Mouse (Mus musculus) left cerebral cortex, adult 8-10 months (tissue): ENCODE results near the gene Mrpl10. TPM values are rescaled to one million over a fixed set of nuclear protein-coding genes. Genes with fewer than 3 reads are reported as not detected.
A peak's percentile ranks its signal among the peaks of the same experiment; 100 is the strongest.

Experiments
- DNase-seq, 2 experiments: peaks; one replicate each; pipeline ENCODE4 v3.0.0; 2022; ENCODE audit warnings: low spot score in 2 of 2
- total RNA-seq, 4 experiments: library from RNA; stranded (reverse); gene quantifications; 2 replicates each; pipeline ENCODE4 v1.2.4; 2022

The Mrpl10 gene
- total RNA-seq, result 10 to 100 TPM; 72.0 to 83.9 (median 75.5) TPM

DNA sequence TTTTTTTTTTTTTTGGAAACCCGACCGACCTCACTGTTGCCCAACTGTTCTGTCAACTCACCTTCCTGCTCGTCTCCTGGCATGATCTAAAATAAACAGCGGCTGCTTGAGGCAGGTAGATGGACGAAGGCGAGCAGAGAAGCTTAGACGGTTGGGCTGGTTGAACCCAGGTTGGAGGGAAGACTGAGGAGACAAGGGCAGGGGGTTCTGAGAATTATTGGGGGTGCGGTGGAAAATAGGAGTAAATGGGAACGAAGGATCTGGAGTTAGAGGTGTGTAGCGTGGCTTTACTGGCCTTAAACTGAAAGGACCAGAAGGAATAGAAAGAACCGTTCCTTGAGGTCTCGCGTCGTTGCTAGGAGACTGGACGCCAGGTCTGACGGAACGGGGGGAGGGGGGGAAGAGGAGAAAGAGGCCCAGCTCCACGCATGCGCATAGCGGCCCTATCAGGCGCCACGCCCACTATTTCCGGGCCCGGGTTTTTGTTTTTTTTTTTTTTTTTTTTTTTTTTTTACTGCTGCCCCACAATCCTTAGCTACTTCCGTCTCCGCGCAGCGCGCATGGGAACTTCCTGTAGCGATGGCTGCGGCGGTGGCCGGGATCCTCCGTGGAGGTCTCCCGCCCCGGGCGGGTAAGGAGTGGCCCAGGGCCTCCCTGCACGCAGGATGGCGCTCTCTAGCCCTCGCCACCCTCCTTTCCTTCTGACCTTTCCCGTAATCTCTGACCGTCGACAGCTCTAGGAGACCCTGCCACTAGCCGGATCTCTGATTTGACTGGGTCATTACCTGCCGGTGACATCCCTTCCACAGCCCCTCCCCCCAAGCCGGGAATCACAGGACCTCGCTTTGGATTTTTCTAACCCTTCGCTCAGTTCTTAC, at the start of gene Mrpl10, which contains the start of gene Lrrc46:
Gene Mrpl10, plus strand, starts transcription at position 539 of the 878 bp plus-strand sequence.
Gene Lrrc46, minus strand, starts transcription at position 386 of the 878 bp plus-strand sequence.
- DNase-seq, result peak; percentile 67 to 84

DNA sequence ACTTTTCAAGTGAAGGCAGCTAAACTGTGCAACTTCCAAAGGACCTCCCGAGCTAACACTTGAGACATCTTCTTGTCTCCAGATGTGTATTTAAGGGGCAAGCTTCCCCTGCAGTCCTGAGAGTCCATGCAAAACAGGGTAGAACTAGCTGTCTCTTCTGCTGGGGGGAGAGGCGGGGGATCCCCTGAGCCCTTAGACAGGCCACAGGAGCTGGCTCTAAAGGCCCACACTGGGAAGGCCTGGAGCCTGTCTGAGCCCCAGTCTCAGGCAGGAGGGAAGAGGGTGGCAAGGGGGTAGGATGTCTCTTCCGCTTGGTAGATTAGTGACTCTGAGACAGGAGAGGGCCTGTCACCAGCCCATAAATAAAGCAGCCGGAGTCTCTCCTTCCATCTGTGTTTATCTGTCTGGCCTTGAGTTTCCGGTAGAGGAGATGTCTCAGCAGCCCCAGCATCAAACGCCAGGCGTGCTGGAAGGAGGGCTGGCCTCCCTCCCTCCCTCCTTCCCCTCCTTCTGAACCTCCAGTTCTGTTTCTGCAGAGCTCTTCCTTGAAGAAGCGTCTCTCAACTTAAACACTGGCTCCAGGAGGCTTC, 48.5 kb upstream of the Mrpl10 start:
- no peak for DNase-seq

DNA sequence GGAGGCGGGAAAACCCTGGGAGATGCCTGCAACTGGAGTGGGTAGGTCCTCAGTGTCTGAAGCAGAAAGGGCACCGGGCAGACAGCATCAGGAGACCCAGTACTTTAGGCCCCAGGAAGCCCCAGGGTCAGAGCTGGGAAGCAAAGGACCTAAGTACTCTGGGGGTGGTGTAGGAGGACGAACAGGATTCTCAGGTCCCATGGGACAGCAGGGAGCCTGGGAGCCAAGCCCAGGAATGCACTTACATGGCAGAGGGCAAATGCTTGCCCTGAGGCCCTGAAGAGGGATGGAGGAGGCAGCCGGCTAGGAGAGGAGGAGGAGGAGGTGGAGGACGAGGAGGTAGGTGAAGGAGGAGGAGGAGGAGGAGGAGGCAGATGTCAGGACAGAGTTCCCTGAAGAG, 46.3 kb upstream of the Mrpl10 start:
- DNase-seq, result no peak

DNA sequence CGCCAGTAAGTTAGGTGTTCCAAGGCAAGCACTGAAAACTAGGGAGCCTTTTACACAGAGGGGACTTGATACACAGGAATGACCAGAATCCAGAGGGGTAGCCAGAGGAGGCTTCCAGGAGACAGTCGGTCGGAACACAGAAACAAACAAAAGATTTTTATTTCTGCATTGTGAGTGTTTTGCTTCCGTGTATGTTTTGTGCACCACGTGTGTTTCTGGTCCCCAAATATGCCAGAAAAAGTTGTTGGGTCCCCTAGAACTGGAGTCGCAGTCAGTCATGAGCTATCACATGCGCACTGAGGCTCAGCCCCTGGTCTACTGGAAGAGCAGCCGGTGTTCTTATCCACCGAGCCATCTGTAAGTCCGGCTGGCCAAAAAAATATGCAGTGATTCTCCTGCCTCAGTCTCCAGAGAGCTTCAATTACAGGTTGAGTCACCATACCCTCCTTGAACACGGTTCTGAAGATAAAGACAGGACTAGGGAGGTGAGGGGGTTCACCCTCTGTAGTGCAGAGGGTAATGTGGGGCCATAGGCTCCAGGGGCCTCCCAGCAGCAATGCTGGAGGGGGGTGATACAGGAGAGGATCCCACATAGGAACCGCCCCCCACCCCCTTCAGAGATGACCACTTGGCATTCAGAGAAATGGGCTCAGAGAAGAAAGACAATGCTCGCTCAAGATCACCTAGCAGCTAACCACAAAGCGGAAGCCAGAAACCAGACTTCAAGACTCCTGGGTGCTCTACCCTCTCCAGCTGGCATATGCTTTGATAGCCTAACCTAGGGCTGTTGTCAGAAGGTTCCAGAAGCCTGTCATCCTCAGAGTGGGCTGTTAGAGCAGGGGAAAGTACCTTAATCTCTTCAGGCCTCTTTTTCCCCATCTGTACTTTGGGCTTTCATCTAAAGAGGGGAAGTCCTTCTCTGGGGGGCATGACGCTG, 45.3 kb upstream of the Mrpl10 start:
- no peak for DNase-seq

DNA sequence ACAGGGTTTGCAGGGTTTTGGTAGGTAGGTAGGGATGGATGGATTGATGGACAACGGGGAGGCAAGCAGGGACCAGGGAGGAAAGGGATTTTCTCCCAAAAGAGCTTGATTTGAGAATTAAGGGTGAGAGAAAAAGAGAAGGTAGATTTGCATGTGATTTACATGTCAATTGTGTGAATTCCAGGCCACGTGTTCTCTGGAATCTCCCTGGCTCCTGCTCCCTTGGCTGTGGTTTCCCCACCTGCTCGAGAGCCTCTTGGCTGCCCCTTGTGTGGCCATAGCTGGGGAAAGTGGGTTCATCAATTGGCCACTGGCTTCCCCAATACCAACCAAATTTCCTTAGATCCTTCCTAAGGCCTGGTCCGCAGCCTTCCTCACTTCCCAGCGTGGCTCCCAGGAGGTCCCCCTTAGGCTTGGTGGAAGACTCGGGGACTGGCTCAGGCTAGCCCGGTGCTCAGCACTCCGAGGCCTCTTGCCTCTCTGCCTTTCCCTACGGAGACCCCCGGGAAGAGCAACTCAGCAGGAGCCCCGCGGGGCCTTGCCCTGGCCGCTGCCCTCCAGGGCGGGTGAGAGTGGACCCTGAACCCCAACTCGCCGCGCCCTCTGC, 44.5 kb upstream of the Mrpl10 start:
- DNase-seq, result no peak

DNA sequence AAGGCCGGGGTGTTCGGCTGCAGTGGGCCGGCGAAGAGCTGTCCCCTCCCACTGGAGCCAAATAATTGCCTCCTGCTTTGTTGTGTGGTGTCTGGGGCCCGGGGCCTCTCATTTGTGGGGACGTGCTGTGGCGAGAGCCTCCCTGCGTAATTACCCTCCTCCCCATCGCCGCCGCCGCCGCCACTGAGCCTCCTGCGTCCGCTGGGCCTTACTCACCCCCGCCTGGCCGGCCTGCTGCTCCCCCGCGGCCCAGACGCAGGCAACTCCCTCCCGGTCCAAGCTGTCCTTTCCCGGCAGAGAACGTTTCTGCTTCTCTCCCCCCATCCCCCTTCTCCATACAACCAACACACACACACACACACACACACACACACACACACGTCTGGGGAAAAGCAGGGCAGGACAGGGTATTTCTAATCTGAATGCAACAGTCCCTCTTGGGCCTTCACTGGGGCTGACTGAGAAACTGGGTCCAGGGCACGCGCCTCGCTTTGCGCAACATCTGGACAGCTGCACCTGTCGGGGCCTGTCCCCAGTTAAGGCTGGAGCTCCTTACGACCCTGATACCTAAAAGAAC, 43.9 kb upstream of the Mrpl10 start:
- no peak for DNase-seq

DNA sequence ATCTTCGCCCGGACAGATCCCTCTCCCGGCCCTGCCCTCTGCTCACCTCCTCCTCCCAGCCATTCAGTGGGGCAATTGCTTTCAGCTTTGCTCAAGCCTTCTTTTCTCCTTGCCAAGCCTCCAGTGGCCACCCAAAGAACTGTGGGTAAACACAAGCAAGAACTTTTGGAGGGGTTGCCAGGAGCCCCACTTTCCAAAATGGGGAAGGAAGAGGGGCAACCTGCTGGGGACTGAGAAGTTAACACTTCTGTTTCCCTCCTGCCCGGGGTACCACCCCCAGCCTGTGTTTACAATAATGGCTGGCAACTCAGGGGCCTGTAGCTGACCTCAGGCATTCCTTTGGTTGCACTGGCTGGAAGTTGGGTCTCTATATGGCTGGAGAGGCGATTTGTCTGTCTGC, 38.2 kb upstream of the Mrpl10 start:
- DNase-seq, result no peak

DNA sequence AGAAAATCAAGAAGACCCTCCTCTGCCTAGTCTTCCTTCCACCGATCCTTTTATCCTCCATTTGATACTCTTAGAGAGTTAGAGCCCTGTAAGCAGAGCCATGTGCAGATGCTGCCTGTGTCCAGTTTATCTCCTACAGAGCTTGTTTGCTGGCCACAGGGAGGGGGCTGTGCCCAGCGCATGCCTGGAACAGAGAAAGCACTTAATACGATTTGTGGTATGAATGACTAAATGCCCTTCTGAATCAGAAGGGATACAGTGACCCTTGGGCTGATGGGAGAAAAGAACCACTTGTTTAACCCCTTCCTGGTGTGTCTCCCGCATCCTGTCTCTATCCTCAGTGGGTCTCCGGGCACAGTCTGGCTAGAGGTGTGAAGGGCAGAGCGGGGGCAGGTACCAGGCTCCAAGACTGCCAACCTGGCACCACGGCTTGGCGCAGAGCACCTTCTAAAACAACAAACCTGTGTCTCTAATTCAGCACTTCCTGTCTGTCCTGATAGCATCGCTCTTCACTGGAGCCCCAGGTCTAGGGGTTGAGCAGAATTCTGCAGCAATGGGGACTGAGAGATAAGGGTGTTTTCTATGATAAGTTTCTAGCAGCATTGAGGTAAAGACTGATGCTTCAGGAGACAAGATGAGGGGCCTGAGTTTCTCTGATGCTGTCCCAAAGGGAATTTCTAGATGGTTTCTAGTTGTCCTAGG, 34.1 kb upstream of the Mrpl10 start:
- no peak for DNase-seq

DNA sequence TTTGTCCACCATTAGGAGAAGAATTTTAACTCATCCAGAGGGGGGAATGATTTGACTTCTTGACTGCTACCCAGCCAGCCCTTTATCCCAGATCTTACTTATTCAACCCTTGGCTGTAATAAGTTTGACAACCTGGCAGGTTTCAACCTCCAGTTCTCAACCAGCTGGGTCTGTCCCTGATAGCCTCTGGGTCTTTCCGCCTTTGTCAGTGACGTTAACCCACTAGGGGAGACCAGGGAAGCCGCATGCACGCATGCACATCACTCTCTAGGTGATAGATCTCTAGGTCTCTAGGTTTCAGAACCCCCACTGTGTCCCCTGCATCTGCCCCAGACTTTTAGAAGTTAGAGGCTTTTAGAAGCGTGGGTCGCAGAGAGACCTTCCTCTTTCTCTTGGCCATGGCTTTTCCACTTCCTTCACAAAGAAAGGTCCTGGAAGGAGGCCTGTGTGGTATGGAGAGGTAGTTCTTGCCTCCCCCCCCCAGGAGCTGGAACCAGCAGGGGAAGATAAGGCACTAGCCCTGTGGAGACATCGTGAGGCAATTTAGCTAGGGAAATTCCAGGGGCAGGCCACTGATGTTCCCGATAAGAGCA, 32.1 kb upstream of the Mrpl10 start:
- no peak for DNase-seq

DNA sequence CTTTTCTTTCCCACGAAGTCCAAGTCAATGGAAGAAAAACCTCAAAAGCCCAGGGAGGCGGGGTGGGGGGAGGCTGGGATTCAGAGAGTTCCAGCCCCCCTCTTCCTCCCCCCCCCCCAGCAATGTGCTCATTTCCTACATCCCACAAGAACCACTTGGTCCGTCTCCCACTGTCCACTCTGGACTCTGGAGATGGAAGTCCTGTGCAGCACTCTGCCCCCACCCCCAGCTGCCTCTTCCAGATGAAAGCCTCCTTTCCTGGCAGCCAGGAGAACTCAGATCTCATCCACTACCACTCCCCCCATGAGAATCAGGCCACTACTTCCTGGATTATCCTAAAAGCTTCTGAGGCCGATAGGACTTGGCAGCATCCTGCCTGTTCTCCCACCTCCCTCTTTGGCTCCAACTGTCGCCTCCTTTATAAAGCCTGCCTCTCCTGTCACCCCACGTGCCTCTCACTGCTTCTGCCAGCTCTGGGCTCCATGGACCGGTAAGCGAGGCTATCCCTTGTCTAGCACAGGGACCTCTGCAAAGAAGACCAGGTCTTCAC, 28.2 kb upstream of the Mrpl10 start, which contains the start of gene Sp6:
Gene Sp6, plus strand, starts transcription at position 274 of the 550 bp plus-strand sequence.
- no peak for DNase-seq

DNA sequence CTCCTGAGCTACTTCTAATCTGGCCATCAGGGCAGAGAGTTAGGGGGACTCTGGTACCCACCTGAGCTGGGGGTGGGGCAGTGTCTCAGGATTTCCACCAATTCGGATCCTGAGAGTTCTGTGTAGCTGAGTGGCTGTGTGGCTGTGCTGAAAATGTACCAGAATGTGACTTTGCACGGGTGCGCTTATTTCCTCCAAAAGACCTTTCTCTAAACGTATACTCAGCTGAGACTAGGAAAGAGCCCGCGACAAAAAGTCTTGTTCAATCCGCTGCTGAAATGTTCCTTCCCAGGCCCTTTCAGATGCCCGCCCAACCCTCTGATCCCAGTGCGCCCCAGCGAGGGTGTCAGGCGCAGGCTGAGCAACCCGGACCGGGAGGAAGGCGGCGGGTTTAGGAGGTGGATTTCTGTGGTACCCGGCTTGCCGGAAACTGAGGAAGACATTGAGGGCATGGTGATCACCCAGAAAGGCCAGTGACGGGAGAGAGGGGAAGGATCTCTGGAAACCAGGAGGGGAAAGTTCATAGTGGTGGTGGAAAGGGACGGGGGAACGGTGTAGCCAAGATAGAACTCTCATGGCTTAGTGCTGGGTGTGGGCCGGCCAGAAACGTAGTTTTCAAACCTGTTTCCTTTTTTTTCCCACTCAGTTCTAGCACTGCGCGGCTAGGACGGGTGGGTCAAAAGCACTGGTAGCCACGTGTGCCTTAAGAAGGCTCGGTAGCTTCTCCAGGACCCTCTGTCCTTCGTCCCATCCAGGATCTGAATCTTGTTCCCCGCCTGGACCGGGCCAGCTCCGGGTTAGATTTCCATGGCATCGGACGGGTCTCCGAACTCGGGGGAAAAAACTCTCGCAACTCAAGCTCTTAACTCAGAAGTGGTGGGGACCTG, 23.4 kb upstream of the Mrpl10 start:
- DNase-seq, result no peak

DNA sequence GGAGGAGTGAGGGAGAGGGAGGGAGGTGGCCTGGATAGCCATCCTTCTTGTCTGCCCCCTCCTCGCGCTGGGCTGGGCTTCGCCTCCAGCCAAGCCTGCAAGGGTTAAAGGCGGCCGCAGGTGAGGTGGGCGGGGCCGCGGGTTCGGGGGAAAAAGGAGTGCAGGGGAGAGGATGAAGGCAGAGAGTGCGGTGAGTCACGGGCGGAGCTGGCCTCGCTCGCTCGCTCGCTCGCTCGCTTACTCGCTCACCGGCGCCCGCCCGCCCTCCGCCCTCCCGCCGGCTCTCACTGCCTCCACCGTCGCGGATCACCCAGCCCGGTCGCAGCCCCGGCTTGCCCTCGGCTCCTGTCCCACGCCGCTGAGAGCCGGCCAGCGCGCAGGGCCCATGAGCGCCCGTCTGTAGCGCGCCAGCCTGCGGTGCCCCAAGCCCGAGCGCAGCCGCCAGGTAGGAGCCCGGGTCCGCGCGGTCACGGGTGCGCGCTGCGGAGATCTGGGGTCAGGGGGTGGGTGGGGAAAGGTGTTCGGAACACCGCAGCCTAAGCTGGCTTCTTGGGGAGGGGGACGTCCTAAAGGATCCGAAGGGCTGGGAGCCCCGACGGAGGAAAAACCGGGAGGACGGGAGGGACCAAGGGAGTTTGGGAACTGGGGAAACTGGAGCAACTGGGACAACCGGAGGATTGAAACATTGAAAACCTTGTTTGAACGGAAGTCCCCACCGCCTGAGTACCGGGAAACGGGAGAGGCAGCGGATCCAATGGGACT, 22.6 kb upstream of the Mrpl10 start:
- no peak for DNase-seq

DNA sequence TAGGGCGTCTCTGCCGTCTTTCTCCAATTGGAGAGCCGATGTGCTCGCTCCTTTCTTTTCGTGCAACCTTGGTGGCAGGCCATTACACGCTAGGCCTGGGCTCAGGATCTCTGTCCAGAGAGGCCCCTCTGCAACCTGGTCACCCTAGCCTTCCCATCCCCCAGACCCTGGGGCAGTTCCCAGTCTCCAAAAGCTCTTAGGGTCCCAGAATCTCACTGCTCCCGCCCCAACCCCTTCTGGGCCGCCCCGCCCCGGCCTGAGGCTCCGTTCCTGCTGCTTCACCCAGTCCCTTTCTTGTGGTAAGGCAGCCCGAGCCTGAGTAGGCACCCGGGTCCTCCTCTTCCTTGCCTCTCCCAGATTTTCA, 22.0 kb upstream of the Mrpl10 start:
- no peak for DNase-seq

DNA sequence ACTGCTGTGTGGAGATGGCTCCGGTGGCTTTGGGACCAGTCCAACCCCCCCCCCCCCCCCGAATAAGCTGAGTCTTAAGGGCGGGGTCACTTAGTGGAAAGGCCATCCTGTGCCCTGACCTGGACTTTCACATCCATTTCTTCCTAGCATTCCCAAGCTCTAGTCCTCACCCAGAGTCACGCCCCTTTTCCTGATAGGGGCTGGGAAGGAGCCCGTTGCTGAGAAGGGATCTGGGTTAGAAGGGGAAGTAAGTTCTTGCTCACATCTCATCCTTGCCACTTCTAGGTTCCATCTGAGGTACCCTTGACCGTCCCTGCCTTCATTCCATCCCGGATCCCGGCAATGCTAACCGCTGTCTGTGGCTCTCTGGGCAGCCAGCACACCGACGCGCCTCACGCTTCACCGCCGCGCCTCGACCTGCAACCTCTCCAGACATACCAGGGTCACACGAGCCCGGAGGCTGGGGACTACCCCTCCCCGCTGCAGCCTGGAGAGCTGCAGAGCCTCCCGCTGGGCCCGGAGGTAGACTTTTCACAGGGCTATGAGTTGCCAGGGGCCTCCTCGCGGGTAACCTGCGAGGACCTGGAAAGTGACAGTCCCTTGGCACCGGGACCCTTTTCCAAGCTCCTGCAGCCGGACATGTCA, 20.1 kb upstream of the Mrpl10 start:
- peak in 1 of 2 experiments; percentile 4 for DNase-seq

DNA sequence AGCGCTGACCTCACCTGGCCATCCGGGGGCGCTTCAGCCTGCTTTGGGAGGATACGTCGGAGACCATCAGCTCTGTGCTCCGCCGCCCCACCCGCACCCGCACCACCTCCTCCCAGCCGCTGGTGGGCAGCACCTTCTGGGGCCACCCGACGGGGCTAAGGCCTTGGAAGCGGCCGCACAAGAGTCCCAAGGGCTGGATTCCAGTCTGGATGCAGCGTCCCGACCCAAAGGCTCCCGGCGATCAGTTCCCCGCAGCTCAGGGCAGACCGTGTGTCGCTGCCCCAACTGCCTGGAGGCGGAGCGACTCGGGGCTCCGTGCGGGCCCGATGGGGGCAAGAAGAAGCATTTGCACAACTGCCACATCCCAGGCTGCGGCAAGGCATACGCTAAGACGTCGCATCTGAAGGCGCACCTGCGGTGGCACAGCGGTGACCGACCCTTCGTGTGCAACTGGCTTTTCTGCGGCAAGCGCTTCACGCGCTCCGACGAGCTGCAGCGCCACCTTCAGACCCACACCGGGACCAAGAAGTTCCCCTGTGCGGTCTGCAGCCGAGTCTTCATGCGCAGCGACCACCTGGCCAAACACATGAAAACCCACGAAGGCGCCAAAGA, 19.4 kb upstream of the Mrpl10 start:
- DNase-seq, result peak; percentile 32 to 58

DNA sequence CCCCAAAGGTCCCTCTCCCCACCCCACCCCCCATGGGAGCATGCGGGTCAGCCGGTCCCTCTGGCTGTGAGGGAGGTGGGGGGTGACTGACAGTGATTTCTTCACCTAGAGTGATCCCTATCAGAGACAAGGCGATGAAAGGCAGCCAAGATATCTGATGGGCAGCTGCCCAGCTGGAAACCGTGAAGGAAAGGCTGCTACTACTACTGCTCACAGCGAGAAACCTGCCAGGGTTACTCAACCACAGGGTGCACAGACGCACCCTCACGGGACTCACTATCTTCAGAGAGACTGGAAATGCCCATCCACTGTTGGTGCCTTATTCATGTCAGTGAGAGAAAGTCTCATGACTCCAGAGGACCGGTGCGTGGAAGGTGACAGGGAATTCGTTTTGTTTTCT, 16.4 kb upstream of the Mrpl10 start:
- DNase-seq, result peak in 1 of 2 experiments; percentile 10
